Mouse (Mus musculus): ENCODE data around the gene Slc35c2.

- TF ChIP-seq CTCF (IDR thresholded peaks at IDR 0.05; ENCODE audit: low read depth, low read length) (peak; percentile 84), POLR2A (IDR thresholded peaks at IDR 0.05; ENCODE audit: borderline replicate concordance, low read depth, low read length) (no peak)
Measured at GRCm38 (mm10) chr2:165337191-165337590, 49.5 kb upstream of the Slc35c2 start.

Measured in bone marrow macrophage, adult 2 months (primary cell).